Mouse (Mus musculus) left cerebral cortex, adult 11 months (tissue): Measurements from ENCODE around the gene Spata45.
"Not testable (repeated sequence)": the region's sequence is repeated elsewhere in the genome, so short reads cannot be mapped to it uniquely, and the experiment has no call there.

Experiments
- DNase-seq: peaks from one replicate; pipeline ENCODE4 v3.0.0; 2022; ENCODE audit warnings: low spot score

The Spata45 gene

GRCm38 (mm10) chr1:191036554-191037334, at the start of gene Spata45:
Gene Spata45 (plus strand): TSS chr1:191036639.
- no peak for DNase-seq

- DNase-seq = no peak
Observed at GRCm38 (mm10) chr1:190989437-190990082, 46.9 kb upstream of the Spata45 start.

- no peak for DNase-seq
Observed at GRCm38 (mm10) chr1:190995548-190995947, 40.9 kb upstream of the Spata45 start.

GRCm38 (mm10) chr1:190996346-190996877, 40.0 kb upstream of the Spata45 start:
- no peak for DNase-seq

GRCm38 (mm10) chr1:190998027-190998426, 38.4 kb upstream of the Spata45 start:
- DNase-seq = no peak

GRCm38 (mm10) chr1:191000686-191001085, 35.8 kb upstream of the Spata45 start:
- no peak for DNase-seq

- DNase-seq = no peak
Observed at GRCm38 (mm10) chr1:191002201-191002600, 34.2 kb upstream of the Spata45 start.

GRCm38 (mm10) chr1:191008707-191009106, 27.7 kb upstream of the Spata45 start:
- no peak for DNase-seq

- DNase-seq = no peak
Observed at GRCm38 (mm10) chr1:191014271-191014670, 22.2 kb upstream of the Spata45 start.

- DNase-seq = no peak
Observed at GRCm38 (mm10) chr1:191019803-191020202, 16.6 kb upstream of the Spata45 start.

- DNase-seq = no peak
Observed at GRCm38 (mm10) chr1:191020217-191020924, 16.1 kb upstream of the Spata45 start.

- no peak for DNase-seq
Observed at GRCm38 (mm10) chr1:191021016-191021415, 15.4 kb upstream of the Spata45 start.

GRCm38 (mm10) chr1:191023140-191023539, 13.3 kb upstream of the Spata45 start:
- no peak for DNase-seq

- not testable (repeated sequence) for DNase-seq
Observed at GRCm38 (mm10) chr1:191023806-191024205, 12.6 kb upstream of the Spata45 start.

- peak; percentile 15 for DNase-seq
Observed at GRCm38 (mm10) chr1:191025016-191026012, 11.1 kb upstream of the Spata45 start.

- peak; percentile 98 for DNase-seq
Observed at GRCm38 (mm10) chr1:191026021-191026713, 10.3 kb upstream of the Spata45 start, which contains the start of gene Flvcr1. Gene Flvcr1 (minus strand): TSS chr1:191026158.

- DNase-seq = no peak
Observed at GRCm38 (mm10) chr1:191030182-191030581, 6.3 kb upstream of the Spata45 start.

GRCm38 (mm10) chr1:191030922-191031425, 5.5 kb upstream of the Spata45 start:
- DNase-seq = not testable (repeated sequence)

- no peak for DNase-seq
Observed at GRCm38 (mm10) chr1:191035649-191036048, 790 bp upstream of the Spata45 start.

GRCm38 (mm10) chr1:191037999-191038398, 1.6 kb downstream of the Spata45 start:
- no peak for DNase-seq
